Mouse (Mus musculus): ENCODE measurements around the gene Slc25a47.
A peak's percentile ranks its signal among the peaks of the same experiment; 100 is the strongest.

Gene Slc25a47

DNA sequence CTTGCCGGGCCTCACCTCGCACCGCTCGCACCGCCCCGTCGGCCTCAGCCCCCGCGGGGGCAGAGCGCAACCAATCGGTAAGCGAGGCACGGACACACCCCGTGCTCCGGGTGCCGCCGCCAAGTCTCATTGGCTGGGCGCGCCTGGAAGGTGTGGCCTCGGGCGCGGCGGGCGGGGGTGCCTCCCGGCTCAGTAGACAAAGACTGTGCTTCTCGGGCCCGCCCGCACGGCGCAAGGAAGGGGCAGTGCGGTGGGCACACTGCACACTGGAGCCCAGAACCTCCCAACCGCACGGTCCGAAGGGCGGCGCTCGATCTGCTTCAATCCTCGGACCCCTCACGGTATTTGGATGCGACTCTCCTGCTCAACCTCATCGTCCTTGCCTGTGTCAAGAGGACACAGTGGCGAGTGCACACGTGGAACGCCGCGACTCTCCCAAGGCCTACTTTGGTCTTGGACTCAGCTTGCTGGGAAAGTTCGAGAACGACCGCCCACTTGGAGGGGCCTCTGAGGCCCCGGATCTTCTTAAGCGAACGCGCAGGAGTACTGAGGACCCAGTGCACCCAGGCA lies at the start of gene Slc25a47, which contains the start of gene Slc25a29:
Gene Slc25a47 (plus strand): TSS at position 207 of the 570 bp plus-strand sequence.
Gene Slc25a29 (minus strand): TSS at position 44 of the 570 bp plus-strand sequence.
- peak; percentile 96 for DNase-seq (ENCODE audit: low spot score)

GRCm38 (mm10) chr12:108787329-108787728 lies 48.5 kb upstream of the Slc25a47 start:
- DNase-seq (ENCODE audit: low spot score), result no peak

GRCm38 (mm10) chr12:108792152-108792545 lies 43.7 kb upstream of the Slc25a47 start:
- peak; percentile 62 for DNase-seq (ENCODE audit: low spot score)

DNA sequence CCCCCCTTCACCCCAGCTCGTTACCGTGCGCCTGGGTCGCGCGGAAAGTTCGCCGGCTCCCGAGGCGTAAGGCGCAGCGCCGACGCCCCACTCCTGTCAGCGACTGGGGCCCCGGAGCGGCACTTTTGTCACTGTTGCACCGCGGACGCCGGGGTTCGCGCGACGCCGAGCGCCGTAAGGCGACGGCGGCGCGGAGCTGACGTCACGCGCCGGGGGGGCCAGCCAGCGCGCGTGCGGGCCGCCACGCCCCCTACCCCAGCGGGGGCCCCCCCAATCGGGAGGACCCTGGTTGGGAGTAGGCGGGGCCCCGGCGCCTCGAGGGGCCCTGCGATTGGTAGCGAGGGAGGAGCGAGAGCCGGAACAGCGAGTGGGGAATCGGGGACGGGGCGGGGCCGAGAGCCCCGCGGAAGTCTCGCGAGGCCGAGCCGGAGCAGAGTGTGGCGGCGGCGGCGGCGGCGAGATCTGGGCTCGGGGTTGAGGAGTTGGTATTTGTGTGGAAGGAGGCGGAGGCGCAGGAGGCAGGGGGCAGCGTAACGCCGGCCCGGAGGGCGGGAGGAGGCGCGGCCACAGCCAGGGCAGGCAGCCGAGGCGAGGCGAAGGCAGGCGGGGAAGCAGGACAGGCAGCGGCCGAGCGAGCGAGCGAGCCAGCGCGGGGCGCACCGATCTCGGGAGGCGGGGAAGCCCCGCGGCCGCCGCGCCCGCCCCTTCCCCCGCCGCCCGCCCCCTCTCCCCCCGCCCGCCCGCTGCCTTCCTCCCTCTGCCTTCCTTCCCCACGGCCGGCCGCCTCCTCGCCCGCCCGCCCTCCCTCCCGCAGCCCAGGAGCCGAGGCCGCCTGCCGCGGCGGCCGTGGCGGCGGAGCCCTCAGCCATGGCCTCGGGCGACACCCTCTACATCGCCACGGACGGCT lies 43.0 kb upstream of the Slc25a47 start, which contains the start of gene Yy1:
Gene Yy1 (plus strand): TSS at position 428 of the 907 bp plus-strand sequence.
- DNase-seq (ENCODE audit: low spot score), result peak; percentile 98

DNA sequence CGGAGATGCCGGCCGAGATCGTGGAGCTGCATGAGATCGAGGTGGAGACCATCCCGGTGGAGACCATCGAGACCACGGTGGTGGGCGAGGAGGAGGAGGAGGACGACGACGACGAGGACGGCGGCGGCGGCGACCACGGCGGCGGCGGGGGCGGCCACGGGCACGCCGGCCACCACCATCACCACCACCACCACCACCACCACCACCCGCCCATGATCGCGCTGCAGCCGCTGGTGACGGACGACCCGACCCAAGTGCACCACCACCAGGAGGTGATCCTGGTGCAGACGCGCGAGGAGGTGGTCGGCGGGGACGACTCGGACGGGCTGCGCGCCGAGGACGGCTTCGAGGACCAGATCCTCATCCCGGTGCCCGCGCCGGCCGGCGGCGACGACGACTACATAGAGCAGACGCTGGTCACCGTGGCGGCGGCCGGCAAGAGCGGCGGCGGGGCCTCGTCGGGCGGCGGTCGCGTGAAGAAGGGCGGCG lies 42.3 kb upstream of the Slc25a47 start:
- DNase-seq (ENCODE audit: low spot score), result peak; percentile 21

GRCm38 (mm10) chr12:108794078-108794711 lies 41.7 kb upstream of the Slc25a47 start:
- DNase-seq (ENCODE audit: low spot score), result peak; percentile 70

DNA sequence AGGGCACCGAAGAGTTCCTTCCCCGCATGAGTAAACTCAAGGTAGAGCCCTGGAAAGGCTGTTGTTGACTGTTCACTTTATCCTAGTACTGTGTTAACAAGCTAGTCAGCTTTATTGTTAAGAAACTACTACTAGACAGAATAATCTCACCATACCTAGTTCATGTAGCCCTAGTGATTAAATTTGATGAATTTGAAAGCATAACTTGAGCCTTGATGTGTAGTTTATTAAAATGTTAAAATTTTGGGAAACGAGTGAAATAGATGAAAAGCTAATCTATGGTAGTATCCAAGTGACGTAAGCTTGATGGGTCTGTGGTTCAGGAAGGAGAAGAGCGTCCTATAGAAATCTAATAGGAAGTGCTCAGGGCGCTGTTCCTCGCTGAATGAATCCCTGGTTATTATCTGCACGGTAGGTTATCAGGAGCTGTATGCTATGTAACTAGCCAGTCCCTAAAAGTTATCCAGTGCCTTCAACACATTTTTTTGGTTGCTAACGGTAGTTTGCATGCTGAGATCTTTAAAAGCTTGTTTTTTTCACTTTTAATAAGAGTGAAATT lies 40.8 kb upstream of the Slc25a47 start:
- DNase-seq (ENCODE audit: low spot score), result no peak

DNA sequence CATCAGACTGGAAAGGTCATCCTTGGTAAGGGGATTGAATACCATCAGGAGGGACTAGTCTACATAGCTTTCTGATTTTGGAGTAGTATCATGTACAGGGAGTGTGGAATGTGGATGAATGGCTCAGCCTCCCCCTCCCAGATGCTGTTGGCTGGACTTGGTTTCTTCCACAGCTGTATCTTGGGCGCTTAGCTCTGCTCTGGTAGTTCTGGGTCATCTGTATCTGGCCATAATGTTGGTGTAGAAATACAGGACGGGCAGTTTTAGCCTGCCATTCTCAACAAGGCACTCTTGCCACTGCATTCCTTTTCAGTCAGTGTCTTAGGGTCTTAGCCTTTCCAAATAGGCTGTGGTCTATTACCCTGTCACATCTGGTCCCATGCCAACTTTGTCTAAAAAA lies 34.2 kb upstream of the Slc25a47 start:
- DNase-seq (ENCODE audit: low spot score), result no peak

DNA sequence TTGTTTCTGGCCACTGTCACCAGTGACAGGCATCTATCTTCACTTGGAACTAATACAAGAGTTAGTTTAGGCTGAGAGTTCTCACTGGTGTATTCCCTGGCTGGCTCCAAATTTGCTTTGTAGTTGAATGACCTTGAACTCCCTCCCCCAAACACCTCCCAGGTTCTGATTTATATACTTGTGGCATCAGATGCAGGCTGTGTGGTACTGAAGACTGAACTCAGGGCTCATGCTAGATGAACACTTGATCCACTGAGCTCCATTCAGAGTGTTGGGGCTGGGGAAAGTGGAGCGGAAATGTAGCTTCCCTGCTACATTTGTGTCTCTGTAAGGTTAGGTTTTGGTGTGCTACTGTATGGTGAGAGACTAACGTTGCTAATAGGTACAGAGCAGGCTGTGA lies 31.5 kb upstream of the Slc25a47 start:
- no peak for DNase-seq (ENCODE audit: low spot score)

GRCm38 (mm10) chr12:108808465-108808864 lies 27.4 kb upstream of the Slc25a47 start:
- DNase-seq (ENCODE audit: low spot score), result no peak

DNA sequence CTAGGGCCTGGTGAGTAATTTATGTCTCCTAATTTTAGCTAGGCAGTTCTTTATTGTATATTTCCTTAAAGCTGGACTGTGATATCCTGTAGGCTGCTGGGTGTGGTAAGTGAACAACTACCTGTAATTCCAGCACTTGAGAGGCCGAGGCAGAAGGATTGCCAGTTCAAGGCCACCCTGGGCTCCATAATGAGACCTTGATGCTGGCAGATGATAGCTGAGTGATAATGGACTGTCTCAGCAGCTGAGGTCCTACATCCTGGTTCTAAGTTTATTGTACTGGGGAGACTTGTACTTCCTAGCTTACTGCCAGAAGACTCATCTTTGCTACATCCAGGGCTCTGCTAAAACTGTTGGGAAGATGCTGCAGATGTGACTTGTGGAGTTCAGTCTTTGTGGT lies 26.1 kb upstream of the Slc25a47 start:
- DNase-seq (ENCODE audit: low spot score), result no peak

- DNase-seq (ENCODE audit: low spot score), result no peak
Observed at GRCm38 (mm10) chr12:108810309-108810708, 25.5 kb upstream of the Slc25a47 start.

GRCm38 (mm10) chr12:108811133-108811532 lies 24.7 kb upstream of the Slc25a47 start:
- no peak for DNase-seq (ENCODE audit: low spot score)

DNA sequence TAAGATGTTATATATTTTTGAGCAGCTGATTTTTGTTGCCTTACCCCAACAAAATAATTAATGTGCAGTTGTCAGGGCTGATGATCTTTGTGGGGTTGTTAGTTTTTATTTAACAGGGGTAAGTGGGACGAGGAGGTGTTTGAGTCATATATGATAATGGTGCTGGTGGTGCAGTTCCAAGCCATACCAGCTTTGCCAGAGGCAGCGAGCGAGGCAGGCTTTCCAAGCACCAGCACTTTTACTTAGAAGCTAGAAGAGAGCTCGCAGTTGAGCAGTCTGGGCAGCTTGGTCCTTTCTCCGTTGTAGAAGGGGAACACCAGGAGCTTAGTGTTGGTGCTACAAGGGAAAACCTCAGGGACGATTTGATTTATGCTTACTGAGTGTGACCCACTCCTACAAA lies 23.4 kb upstream of the Slc25a47 start:
- DNase-seq (ENCODE audit: low spot score), result no peak

DNA sequence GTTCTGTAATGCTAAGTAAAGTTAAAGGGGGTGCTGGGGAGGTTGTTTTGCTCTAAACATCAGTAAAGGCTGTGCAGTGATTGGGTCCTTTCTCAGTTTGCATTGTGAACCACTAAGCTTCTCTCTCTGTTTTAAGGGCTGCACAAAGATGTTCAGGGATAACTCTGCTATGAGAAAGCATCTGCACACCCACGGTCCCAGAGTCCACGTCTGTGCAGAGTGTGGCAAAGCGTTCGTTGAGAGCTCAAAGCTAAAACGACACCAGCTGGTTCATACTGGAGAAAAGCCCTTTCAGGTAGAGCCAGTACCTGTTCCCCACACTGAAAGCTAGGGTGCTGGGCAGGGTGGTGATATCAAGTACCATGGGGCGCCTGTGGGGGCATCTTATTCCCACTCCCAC lies 21.4 kb upstream of the Slc25a47 start:
- DNase-seq (ENCODE audit: low spot score), result no peak

DNA sequence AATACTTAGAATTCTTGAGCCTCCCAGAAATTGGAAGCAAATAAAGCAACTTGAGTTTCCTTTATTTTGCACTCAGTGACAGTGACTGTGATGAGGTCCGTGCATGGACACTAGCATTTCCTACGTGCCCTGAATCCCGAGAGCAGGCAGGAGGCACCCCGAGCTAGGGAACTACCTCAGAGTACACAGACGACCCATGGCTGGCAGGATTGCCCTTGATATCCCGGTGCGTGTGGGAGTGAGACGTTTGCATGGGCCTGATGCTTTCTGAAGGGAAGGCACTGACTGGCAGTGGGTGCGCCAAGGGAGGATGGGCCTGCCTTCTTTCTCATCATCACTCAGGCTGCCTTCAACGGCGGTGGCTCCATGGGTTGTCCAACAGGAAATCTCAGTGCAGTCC lies 19.3 kb upstream of the Slc25a47 start:
- DNase-seq (ENCODE audit: low spot score), result no peak

- no peak for DNase-seq (ENCODE audit: low spot score)
Observed at GRCm38 (mm10) chr12:108820461-108820860, 15.4 kb upstream of the Slc25a47 start.

DNA sequence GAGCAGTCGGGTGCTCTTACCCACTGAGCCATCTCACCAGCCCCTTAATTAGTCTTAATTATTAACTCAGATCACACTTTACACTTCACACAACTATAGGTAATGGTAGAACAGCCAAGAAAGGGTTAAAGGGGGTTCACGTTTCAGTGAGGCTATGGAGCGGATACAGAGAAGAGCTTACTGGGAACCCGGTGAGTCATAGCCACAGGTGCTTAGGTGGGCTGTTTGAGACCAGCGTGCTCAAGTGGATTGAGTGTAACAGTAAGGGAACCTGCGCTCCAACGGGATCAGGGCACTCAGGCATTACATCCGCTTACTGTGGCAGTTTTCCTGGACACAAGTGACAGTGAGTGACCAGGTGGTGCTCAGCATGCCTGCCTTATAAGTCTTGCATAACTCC lies 12.8 kb upstream of the Slc25a47 start:
- DNase-seq (ENCODE audit: low spot score), result no peak

GRCm38 (mm10) chr12:108824225-108824874 lies 11.5 kb upstream of the Slc25a47 start:
- DNase-seq (ENCODE audit: low spot score), result no peak

DNA sequence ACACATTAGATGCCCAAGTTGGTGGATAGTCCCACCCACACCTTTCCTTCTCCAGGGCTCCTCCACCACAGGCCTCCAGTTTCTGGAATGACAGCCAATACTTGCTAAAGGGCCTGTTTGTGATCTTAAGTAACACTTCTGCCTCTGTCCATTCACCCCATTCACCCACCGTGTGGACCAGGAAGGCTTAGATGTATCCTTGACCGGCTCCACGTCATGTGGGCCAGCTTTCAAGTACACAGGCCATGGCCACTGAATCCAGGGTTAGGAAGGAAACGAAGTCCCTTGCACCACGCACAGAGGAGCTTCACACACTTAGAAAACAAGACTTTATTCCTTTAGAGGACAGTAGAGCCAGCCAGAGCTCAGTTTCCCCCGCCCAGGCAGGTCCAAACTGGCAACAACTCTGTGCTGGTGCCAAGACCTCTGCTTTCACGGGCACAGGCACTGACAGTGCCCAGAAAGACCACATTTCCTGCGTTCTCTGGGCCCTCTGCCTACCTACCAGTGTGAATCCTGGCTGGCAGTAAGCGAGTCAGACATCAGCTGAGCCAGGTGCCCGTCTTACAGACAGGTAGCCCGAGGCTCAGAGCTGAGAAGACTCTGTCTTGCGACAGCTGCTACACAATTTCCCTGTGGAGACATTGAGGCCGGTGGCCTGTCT lies 10.2 kb upstream of the Slc25a47 start:
- DNase-seq (ENCODE audit: low spot score), result no peak

GRCm38 (mm10) chr12:108826282-108826957 lies 9.4 kb upstream of the Slc25a47 start:
- no peak for DNase-seq (ENCODE audit: low spot score)

All from ovary, adult 18-20 months (tissue).